Mouse (Mus musculus) left cerebral cortex, postnatal 14 days (tissue): ENCODE measurements at regions not wholly inside any gene's neighbourhood (a gene's known extent, or its start where the extent isn't known, plus 50 kb on each side); places are given as distances from the start of the nearest gene placed in this dataset.

ENCODE experiments used
- DNase-seq, 2 experiments: peaks; one replicate each; pipeline ENCODE4 v3.0.0; 2021 to 2022; ENCODE audit warnings: low spot score in 2 of 2, mixed read lengths in 1 of 2
- intact Hi-C: fragments of 180-260 bp; cut with DNase I; formaldehyde crosslinking; loops from one replicate; pipeline ENCODE4 v1.15.1; 2025

GRCm38 (mm10) chr5:35449556-35449955 lies 60.6 kb downstream of the Hmx1 start:
- intact Hi-C loops: no loop called here
- peak in 1 of 2 experiments; percentile 15 for DNase-seq
